Mouse (Mus musculus): Measurements from ENCODE around the gene B3gnt8. TPM values are rescaled to one million over a fixed set of nuclear protein-coding genes. Genes with fewer than 3 reads are reported as not detected.

B3gnt8 gene
- polyA plus RNA-seq, 1 experiment: 15.5 TPM

DNA sequence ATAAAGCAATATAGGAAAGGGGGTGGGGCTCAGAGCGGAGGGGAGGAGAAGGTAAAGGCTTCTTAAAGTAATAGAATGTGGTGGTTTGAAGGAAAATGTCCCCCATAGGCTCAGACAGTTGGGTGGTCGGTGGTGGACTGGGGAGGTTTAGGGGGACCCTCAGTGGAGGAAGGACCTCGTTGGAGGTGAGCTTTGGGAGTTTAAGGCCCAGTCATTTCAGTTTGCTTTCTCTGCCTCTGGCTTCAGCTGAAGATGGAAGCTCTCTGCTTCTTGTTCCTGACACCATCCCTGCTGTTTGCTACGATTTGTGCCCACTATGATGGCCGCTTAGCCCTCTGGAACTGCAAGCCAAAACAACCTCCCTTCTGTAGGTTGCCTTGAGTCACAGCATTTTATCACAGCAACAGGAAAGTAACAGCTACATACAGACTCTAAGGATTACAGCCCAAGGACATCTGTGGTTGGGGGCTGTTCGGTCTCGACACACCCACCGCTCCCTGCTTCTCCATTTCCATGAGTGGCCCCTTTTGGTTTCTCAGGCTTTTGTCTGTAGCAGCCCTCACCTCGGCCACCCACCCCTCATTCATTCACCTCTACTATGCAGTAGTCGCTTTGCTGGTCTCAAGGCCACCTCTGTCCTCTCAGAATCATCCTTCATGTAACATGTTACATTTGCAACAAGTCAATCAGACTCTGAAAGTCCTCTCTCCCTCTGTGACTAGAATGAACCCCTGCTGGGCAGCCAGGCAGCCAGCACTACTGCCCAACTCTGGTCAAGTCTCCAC lies 8.9 kb upstream of the B3gnt8 start:
- H3K4me1 ChIP-seq (ENCODE audit: control insufficient read depth, insufficient read depth, low read length): no peaks in the 10 kb centered on the region
- no peak for TF ChIP-seq CTCF (IDR thresholded peaks at IDR 0.05; ENCODE audit: insufficient read depth, low read length)
- no peak for TF ChIP-seq POLR2A (IDR thresholded peaks at IDR 0.05; ENCODE audit: borderline replicate concordance, extremely low read depth, low read depth, low read length)
- peak; percentile 1 for DNase-seq
- H3K4me3 ChIP-seq (replicated peaks; ENCODE audit: extremely low read depth, low read depth, low read length): no peak overlapping the region
- 82% methylated on average over 10 of the region's 10 CpGs for WGBS

DNA sequence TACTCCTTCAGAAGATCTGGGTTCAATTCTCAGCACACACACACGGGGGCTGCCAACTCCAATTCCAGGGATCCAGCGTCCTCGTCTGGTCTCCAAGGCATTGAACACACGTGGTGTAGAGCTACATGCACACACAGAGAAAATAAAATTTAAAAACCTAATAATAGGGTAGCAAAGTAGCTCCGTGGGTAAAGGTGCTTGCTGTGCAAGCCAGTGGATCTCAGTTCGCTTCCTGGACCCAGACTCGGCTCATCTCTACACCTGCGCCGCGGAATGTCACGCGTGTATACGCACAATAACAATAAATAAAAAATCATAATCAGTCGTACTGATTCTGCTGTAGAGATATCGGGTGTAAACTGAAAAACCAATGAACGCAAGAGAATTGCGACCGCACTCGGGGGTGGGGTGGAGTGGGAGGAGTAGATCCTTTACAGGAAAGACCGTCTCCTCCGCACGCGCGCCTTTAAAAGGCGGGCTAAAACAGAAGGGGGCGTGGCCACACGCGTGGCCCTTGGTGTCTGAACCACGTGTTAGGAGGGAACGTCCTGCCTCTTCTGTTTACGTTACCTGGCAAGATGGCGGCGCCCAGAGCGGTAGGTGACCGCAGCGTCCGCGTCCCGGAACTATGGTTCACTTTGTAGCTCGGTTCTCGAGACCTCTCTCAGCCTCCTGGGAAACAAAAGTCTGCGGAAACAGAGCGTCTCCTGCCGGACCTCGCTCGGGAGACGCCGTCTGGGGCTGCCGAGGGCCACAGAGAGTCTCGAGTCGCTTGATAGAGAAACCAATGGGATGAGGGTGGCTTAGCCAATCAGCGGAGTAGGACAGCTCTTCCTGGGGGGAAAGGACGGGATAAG lies 7.4 kb upstream of the B3gnt8 start, which contains the start of gene Dmac2:
Gene Dmac2 (plus strand): TSS at position 550 of the 857 bp plus-strand sequence.
- H3K4me3 ChIP-seq (replicated peaks; ENCODE audit: extremely low read depth, low read depth, low read length): peak within 1 kb of the TSS; percentile 48
- under 1% methylated on average over 53 of the region's 53 CpGs for WGBS
- no peaks in the 10 kb centered on the region for H3K4me1 ChIP-seq (ENCODE audit: control insufficient read depth, insufficient read depth, low read length)
- DNase-seq: peak; percentile 93
- peak; percentile 80; the same call in 1 of the 2 replicates for TF ChIP-seq POLR2A (IDR thresholded peaks at IDR 0.05; ENCODE audit: borderline replicate concordance, extremely low read depth, low read depth, low read length)
- TF ChIP-seq CTCF (IDR thresholded peaks at IDR 0.05; ENCODE audit: insufficient read depth, low read length): no peak

GRCm38 (mm10) chr7:25619722-25619991 lies 6.8 kb upstream of the B3gnt8 start:
- no peak for DNase-seq
- WGBS: 18% methylated on average over 5 of the region's 5 CpGs
- H3K4me1 ChIP-seq (ENCODE audit: control insufficient read depth, insufficient read depth, low read length): no peaks in the 10 kb centered on the region
- peak overlapping the region; percentile 48 for H3K4me3 ChIP-seq (replicated peaks; ENCODE audit: extremely low read depth, low read depth, low read length)
- TF ChIP-seq POLR2A (IDR thresholded peaks at IDR 0.05; ENCODE audit: borderline replicate concordance, extremely low read depth, low read depth, low read length) (no peak), CTCF (IDR thresholded peaks at IDR 0.05; ENCODE audit: insufficient read depth, low read length) (no peak)

DNA sequence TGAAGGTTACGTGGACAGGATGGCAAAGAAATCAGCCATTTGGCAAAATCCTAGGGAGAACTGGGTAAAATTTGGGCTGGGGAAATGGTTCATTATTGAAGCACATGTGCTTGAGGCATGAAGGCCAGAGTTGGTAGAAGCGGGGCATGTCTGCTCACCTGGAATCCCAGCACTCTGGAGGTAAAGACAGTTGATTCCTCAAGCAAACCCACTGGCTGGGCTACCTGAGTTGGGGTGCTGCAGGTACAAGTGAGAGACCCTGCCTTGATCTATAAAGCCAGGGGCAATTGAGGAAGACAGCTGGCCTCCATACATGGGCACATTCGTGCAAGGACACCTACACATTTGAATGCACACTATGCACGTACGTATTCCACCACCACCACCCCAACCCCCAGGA lies 6.4 kb upstream of the B3gnt8 start:
- no peak overlapping the region for H3K4me3 ChIP-seq (replicated peaks; ENCODE audit: extremely low read depth, low read depth, low read length)
- WGBS: 94% methylated on average over 5 of the region's 5 CpGs
- DNase-seq: no peak
- TF ChIP-seq CTCF (IDR thresholded peaks at IDR 0.05; ENCODE audit: insufficient read depth, low read length) (no peak), POLR2A (IDR thresholded peaks at IDR 0.05; ENCODE audit: borderline replicate concordance, extremely low read depth, low read depth, low read length) (no peak)
- H3K4me1 ChIP-seq (ENCODE audit: control insufficient read depth, insufficient read depth, low read length): no peaks in the 10 kb centered on the region

- Histone ChIP-seq H3K4me3 (replicated peaks; ENCODE audit: extremely low read depth, low read depth, low read length) (no peak overlapping the region), H3K4me1 (ENCODE audit: control insufficient read depth, insufficient read depth, low read length) (no peaks in the 10 kb centered on the region)
- 89% methylated on average over 11 of the region's 11 CpGs for WGBS
- no peak for DNase-seq
- no peak for TF ChIP-seq CTCF (IDR thresholded peaks at IDR 0.05; ENCODE audit: insufficient read depth, low read length)
- TF ChIP-seq POLR2A (IDR thresholded peaks at IDR 0.05; ENCODE audit: borderline replicate concordance, extremely low read depth, low read depth, low read length): no peak
Observed at GRCm38 (mm10) chr7:25620751-25621150, 5.7 kb upstream of the B3gnt8 start.

- peaks cover 7% of the 10 kb centered on the region for H3K4me1 ChIP-seq (ENCODE audit: control insufficient read depth, insufficient read depth, low read length)
- WGBS: 92% methylated on average over 11 of the region's 11 CpGs
- no peak for TF ChIP-seq CTCF (IDR thresholded peaks at IDR 0.05; ENCODE audit: insufficient read depth, low read length)
- TF ChIP-seq POLR2A (IDR thresholded peaks at IDR 0.05; ENCODE audit: borderline replicate concordance, extremely low read depth, low read depth, low read length): no peak
- no peak for DNase-seq
- no peak overlapping the region for H3K4me3 ChIP-seq (replicated peaks; ENCODE audit: extremely low read depth, low read depth, low read length)
Observed at GRCm38 (mm10) chr7:25623857-25624370, 2.5 kb upstream of the B3gnt8 start.

GRCm38 (mm10) chr7:25624851-25625250 lies 1.6 kb upstream of the B3gnt8 start:
- 66% methylated on average over 5 of the region's 5 CpGs for WGBS
- H3K4me1 ChIP-seq (ENCODE audit: control insufficient read depth, insufficient read depth, low read length): peaks cover 7% of the 10 kb centered on the region
- no peak for TF ChIP-seq POLR2A (IDR thresholded peaks at IDR 0.05; ENCODE audit: borderline replicate concordance, extremely low read depth, low read depth, low read length)
- no peak for TF ChIP-seq CTCF (IDR thresholded peaks at IDR 0.05; ENCODE audit: insufficient read depth, low read length)
- DNase-seq: no peak
- H3K4me3 ChIP-seq (replicated peaks; ENCODE audit: extremely low read depth, low read depth, low read length): no peak overlapping the region

GRCm38 (mm10) chr7:25625594-25626250 lies 732 bp upstream of the B3gnt8 start:
- TF ChIP-seq CTCF (IDR thresholded peaks at IDR 0.05; ENCODE audit: insufficient read depth, low read length): peak; percentile 46; the same call in 1 of the 2 replicates
- TF ChIP-seq POLR2A (IDR thresholded peaks at IDR 0.05; ENCODE audit: borderline replicate concordance, extremely low read depth, low read depth, low read length): no peak
- no peak overlapping the region for H3K4me3 ChIP-seq (replicated peaks; ENCODE audit: extremely low read depth, low read depth, low read length)
- no peak for DNase-seq
- 75% methylated on average over 10 of the region's 10 CpGs for WGBS
- peaks cover 7% of the 10 kb centered on the region for H3K4me1 ChIP-seq (ENCODE audit: control insufficient read depth, insufficient read depth, low read length)

Measured in lung, adult 2 months (tissue).